Mouse (Mus musculus) hindbrain, postnatal 0 days (tissue): ENCODE data around the gene Enc1. TPM values are rescaled to one million over a fixed set of nuclear protein-coding genes. Genes with fewer than 3 reads are reported as not detected.
A peak's percentile ranks its signal among the peaks of the same experiment; 100 is the strongest.

ENCODE experiments used
- ATAC-seq: fragments of 200-750 bp; cut with Nextera tagmentation; 2 replicates; pipeline ENCODE4 v1.8.0; 2017; ENCODE audit warnings: mild to moderate bottlenecking, moderate TSS enrichment, moderate library complexity
- DNase-seq: peaks from one replicate; pipeline ENCODE4 v3.0.0-alpha.2; 2015; ENCODE audit warnings: low spot score
- H3K27ac ChIP-seq: fragments of 300-500 bp; sonication (generic); 2 replicates; pipeline ENCODE4 v1.5.1; 2014; ENCODE audit warnings: mild to moderate bottlenecking
- H3K27me3 ChIP-seq: fragments of 300-500 bp; sonication (generic); 2 replicates; pipeline ENCODE4 v1.6.1; 2014; ENCODE audit warnings: low read length, mixed read lengths; ENCODE audit not compliant: insufficient read depth
- H3K36me3 ChIP-seq: fragments of 300-500 bp; sonication (generic); 2 replicates; pipeline ENCODE4 v1.6.1; 2014; ENCODE audit warnings: low read length, mixed read lengths; ENCODE audit not compliant: insufficient read depth
- H3K4me1 ChIP-seq: fragments of 300-500 bp; sonication (generic); 2 replicates; pipeline ENCODE4 v1.6.1; 2014; ENCODE audit warnings: antibody characterized with exemption, low read length, mixed read lengths; ENCODE audit not compliant: insufficient read depth
- H3K4me2 ChIP-seq: fragments of 300-500 bp; sonication (generic); 2 replicates; pipeline ENCODE4 v1.6.1; 2014; ENCODE audit warnings: low read depth, mild to moderate bottlenecking, low read length, moderate library complexity, mixed read lengths
- H3K4me3 ChIP-seq: fragments of 300-500 bp; sonication (generic); 2 replicates; pipeline ENCODE4 v1.5.1; 2014; ENCODE audit warnings: low read length
- H3K9ac ChIP-seq: fragments of 300-500 bp; sonication (generic); replicated peaks from 2 replicates; pipeline ENCODE4 v1.6.1; 2014; ENCODE audit warnings: mild to moderate bottlenecking, low read length, moderate library complexity, mixed read lengths
- H3K9me3 ChIP-seq: fragments of 300-500 bp; sonication (generic); 2 replicates; pipeline ENCODE4 v1.6.1; 2016; ENCODE audit warnings: low read length, mixed read lengths
- CTCF ChIP-seq: IDR thresholded peaks from 2 replicates; pipeline ENCODE4 v1.5.1; 2016; ENCODE audit warnings: antibody characterized with exemption, control low read depth, low read depth
- WGBS: fragments of 180-500 bp; shearing (Covaris S2); extraction: QIAGEN DNeasy Blood & Tissue Kit; methylation state at CpG from one replicate; pipeline ENCODE4 v1.1.7; 2014; 5-methylcytosine and 5-hydroxymethylcytosine counted together
- polyA plus RNA-seq: library from polyadenylated mRNA; unstranded; fragments of >200 nt; fragmentation: Nextera tagmentation; extraction: Ambion mirVana; gene quantifications from 2 replicates; pipeline ENCODE4 v1.2.1, GENCODE M21; 2015
- total RNA-seq: library from RNA; depleted of rRNA; stranded (reverse); fragments of >200 nt; gene quantifications from 2 replicates; pipeline ENCODE4 v1.2.3, GENCODE M21; 2014

Gene Enc1
- total and polyA plus RNA-seq, 2 experiments from 2014 or later: 33.3 to 179 TPM

GRCm38 (mm10) chr13:97238181-97238981 is 2.5 kb upstream of the Enc1 start:
- H3K27ac ChIP-seq: no peak overlapping the region
- H3K4me2 ChIP-seq: no peak overlapping the region
- H3K9ac ChIP-seq: no peak overlapping the region
- H3K4me1 ChIP-seq: no peaks in the 10 kb centered on the region; the same call in 1 of the 2 replicates
- no peaks in the 10 kb centered on the region for H3K36me3 ChIP-seq
- ATAC-seq: no peak
- TF ChIP-seq CTCF: no peak
- H3K9me3 ChIP-seq: no peaks in the 10 kb centered on the region
- DNase-seq: no peak
- H3K27me3 ChIP-seq: no peaks in the 10 kb centered on the region
- 54% methylated on average over 16 of the region's 16 CpGs for WGBS
- no peak overlapping the region for H3K4me3 ChIP-seq

DNA sequence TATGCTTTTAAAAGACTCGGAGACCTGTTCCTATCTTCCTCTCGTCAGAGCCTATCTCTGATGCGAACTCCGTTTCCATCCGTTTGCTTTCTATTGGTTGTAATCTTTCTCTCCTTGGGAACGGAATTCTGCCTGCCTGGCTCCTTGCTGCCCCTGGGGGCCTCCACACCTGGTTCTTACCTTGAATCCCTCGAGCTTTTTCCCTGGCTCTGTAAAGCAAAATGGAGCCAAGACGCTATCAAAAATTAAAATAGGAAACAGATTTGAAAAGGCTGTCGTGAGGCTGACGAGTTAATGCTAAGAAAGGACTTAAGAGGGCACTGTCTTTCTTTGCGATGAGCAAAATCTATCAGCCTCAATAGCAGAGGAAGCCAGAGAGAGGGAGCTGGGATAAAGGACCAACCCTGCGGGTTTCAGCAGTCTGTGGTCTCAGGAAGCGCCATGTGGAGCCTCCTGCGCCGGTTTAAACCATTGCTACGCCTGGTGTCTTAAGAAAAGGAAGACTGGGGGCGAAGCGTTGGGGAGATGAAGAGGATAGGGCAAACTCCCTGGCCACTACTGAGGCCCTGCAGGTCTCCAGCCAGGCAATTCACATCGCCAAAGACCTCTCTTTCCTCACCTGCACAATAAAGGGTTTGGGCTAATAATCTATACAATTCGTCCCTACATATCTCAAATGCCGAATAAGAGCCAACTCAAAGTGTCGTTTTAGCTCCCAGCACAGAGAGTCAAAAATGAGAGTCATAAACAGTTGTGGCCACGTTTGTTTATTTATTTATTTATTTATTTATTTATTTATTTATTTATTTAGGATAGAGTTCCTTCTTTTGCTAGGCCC is 1.3 kb upstream of the Enc1 start:
- ATAC-seq (peak; percentile 49; the same call in 1 of the 2 replicates), DNase-seq (peak; percentile 90)
- H3K4me2 ChIP-seq: peak overlapping the region; percentile 97
- H3K27ac ChIP-seq: peak overlapping the region; percentile 75
- H3K36me3 ChIP-seq: no peaks in the 10 kb centered on the region
- TF ChIP-seq CTCF: peak; percentile 81
- H3K4me1 ChIP-seq: peaks cover 4% of the 10 kb centered on the region; the same call in 1 of the 2 replicates
- H3K9me3 ChIP-seq: no peaks in the 10 kb centered on the region
- WGBS: 4% methylated on average over 23 of the region's 23 CpGs
- H3K9ac ChIP-seq: no peak overlapping the region
- peak overlapping the region; percentile 6; the same call in 1 of the 2 replicates for H3K4me3 ChIP-seq
- H3K27me3 ChIP-seq: no peaks in the 10 kb centered on the region

- Histone ChIP-seq H3K36me3 (peaks cover 2% of the 10 kb centered on the region; the same call in 1 of the 2 replicates), H3K27me3 (no peaks in the 10 kb centered on the region), H3K27ac (peak overlapping the region; percentile 94), H3K4me3 (peak overlapping the region; percentile 97), H3K9me3 (no peaks in the 10 kb centered on the region), H3K9ac (peak overlapping the region; percentile 77), H3K4me2 (peak overlapping the region; percentile 97), H3K4me1 (0 out of 2 replicates have a peak, but pooled peaks cover 9% of the 10 kb centered on the region)
- ATAC-seq: peak; percentile 65
- TF ChIP-seq CTCF: peak; percentile 64
- peak; percentile 89 for DNase-seq
- WGBS: under 1% methylated on average over 34 of the region's 36 CpGs
Observed at GRCm38 (mm10) chr13:97240279-97240964, 483 bp upstream of the Enc1 start.

GRCm38 (mm10) chr13:97241787-97242280 is 929 bp downstream of the Enc1 start:
- Histone ChIP-seq H3K9me3 (no peaks in the 10 kb centered on the region), H3K27me3 (no peaks in the 10 kb centered on the region), H3K9ac (peak overlapping the region; percentile 77), H3K4me3 (peak overlapping the region; percentile 97), H3K27ac (peak overlapping the region; percentile 94), H3K4me2 (peak overlapping the region; percentile 97), H3K4me1 (peaks cover 17% of the 10 kb centered on the region; the same call in 1 of the 2 replicates), H3K36me3 (peaks cover 10% of the 10 kb centered on the region; the same call in 1 of the 2 replicates)
- TF ChIP-seq CTCF: no peak
- ATAC-seq (no peak), DNase-seq (no peak)
- WGBS: 1% methylated on average over 20 of the region's 20 CpGs

DNA sequence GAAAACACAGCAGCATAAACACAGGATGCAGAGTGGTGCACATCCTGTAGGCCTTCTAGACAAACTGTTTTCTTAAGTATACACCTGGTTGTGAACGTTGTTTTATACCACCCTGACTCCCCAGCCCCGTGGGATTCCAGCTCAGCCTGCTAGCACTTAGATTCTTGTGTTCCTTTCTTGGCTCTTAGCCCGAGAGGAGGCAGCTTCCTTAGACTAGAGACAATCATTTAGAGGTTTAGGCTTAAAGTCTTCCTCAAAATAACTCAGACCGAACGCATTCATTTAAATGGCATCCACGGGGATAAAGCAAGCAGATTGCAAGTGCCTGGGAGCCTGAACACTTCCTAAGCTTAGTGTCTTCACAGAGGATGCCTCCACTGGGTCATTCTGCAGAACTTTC is 1.8 kb downstream of the Enc1 start:
- Histone ChIP-seq H3K4me3 (peak overlapping the region; percentile 97), H3K36me3 (peaks cover 10% of the 10 kb centered on the region; the same call in 1 of the 2 replicates), H3K27ac (peak overlapping the region; percentile 94), H3K4me2 (peak overlapping the region; percentile 97), H3K27me3 (no peaks in the 10 kb centered on the region), H3K9ac (peak overlapping the region; percentile 77), H3K9me3 (no peaks in the 10 kb centered on the region), H3K4me1 (peaks cover 18% of the 10 kb centered on the region; the same call in 1 of the 2 replicates)
- no peak for TF ChIP-seq CTCF
- DNase-seq (peak; percentile 59), ATAC-seq (no peak)
- WGBS: 3% methylated on average over 6 of the region's 6 CpGs
